Mouse (Mus musculus) hindbrain, embryonic 11.5 days (tissue): ENCODE measurements around the gene Tacc2. TPM values are rescaled to one million over a fixed set of nuclear protein-coding genes. Genes with fewer than 3 reads are reported as not detected.
A peak's percentile ranks its signal among the peaks of the same experiment; 100 is the strongest.

Experiments
- ATAC-seq: fragments of 200-750 bp; cut with Nextera tagmentation; 2 replicates; pipeline ENCODE4 v1.8.0; 2017; ENCODE audit warnings: mild to moderate bottlenecking, moderate TSS enrichment, moderate library complexity; ENCODE audit not compliant: low FRiP score
- DNase-seq: peaks from one replicate; pipeline ENCODE4 v3.0.0-alpha.2; 2015; ENCODE audit warnings: low spot score
- H3K27ac ChIP-seq: fragments of 300-500 bp; sonication (generic); 2 replicates; pipeline ENCODE4 v1.5.1; 2014; ENCODE audit warnings: mild to moderate bottlenecking, low read depth, low read length
- H3K27me3 ChIP-seq: fragments of 300-500 bp; sonication (generic); 2 replicates; pipeline ENCODE4 v1.6.1; 2014; ENCODE audit warnings: mild to moderate bottlenecking, low read length, moderate library complexity, mixed read lengths; ENCODE audit not compliant: control insufficient read depth, insufficient read depth
- H3K36me3 ChIP-seq: fragments of 300-500 bp; sonication (generic); 2 replicates; pipeline ENCODE4 v1.6.1; 2014; ENCODE audit warnings: mild to moderate bottlenecking, low read length, moderate library complexity, mixed read lengths; ENCODE audit not compliant: control insufficient read depth, insufficient read depth
- H3K4me1 ChIP-seq: fragments of 300-500 bp; sonication (generic); replicated peaks from 2 replicates; pipeline ENCODE4 v1.6.1; 2014; ENCODE audit warnings: low read length, mixed read lengths; ENCODE audit not compliant: control insufficient read depth, insufficient read depth
- H3K4me2 ChIP-seq: fragments of 300-500 bp; sonication (generic); replicated peaks from 2 replicates; pipeline ENCODE4 v1.6.1; 2014; ENCODE audit warnings: mild to moderate bottlenecking, low read depth, low read length
- H3K4me3 ChIP-seq: fragments of 300-500 bp; sonication (generic); 2 replicates; pipeline ENCODE4 v1.5.1; 2014; ENCODE audit warnings: low read depth, low read length
- H3K9ac ChIP-seq: fragments of 300-500 bp; sonication (generic); 2 replicates; pipeline ENCODE4 v1.6.1; 2014; ENCODE audit warnings: low read depth, low read length
- H3K9me3 ChIP-seq: fragments of 300-500 bp; sonication (generic); 2 replicates; pipeline ENCODE4 v1.6.1; 2016; ENCODE audit warnings: low read length; ENCODE audit not compliant: control insufficient read depth
- WGBS: fragments of 180-500 bp; shearing (Covaris S2); extraction: QIAGEN DNeasy Blood & Tissue Kit; methylation state at CpG from one replicate; pipeline ENCODE4 v1.1.7; 2014; 5-methylcytosine and 5-hydroxymethylcytosine counted together
- polyA plus RNA-seq: library from polyadenylated mRNA; unstranded; fragments of >200 nt; fragmentation: Nextera tagmentation; extraction: Ambion mirVana; gene quantifications from 2 replicates; pipeline ENCODE4 v1.2.1, GENCODE M21; 2014

The Tacc2 gene
- polyA plus RNA-seq, 1 experiment from 2014 or later: 46.8 TPM

- Histone ChIP-seq H3K27ac (peak overlapping the region; percentile 93), H3K9ac (peak overlapping the region; percentile 47), H3K9me3 (no peaks in the 10 kb centered on the region), H3K4me3 (no peak overlapping the region), H3K4me1 (peaks cover 14% of the 10 kb centered on the region), H3K4me2 (peak overlapping the region; percentile 23; the same call in 1 of the 2 replicates), H3K36me3 (no peaks in the 10 kb centered on the region), H3K27me3 (no peaks in the 10 kb centered on the region)
- ATAC-seq (peak; percentile 90), DNase-seq (peak; percentile 84)
- WGBS: 33% methylated on average over 17 of the region's 17 CpGs
These were observed 173.7 kb downstream of the Tacc2 start for GRCm38 (mm10) chr7:130750752-130751490.

GRCm38 (mm10) chr7:130751678-130752077 is 174.4 kb downstream of the Tacc2 start:
- Histone ChIP-seq H3K27ac (peak overlapping the region; percentile 93), H3K9me3 (no peaks in the 10 kb centered on the region), H3K9ac (no peak overlapping the region; the same call in 1 of the 2 replicates), H3K27me3 (no peaks in the 10 kb centered on the region), H3K4me3 (no peak overlapping the region), H3K4me2 (no peak overlapping the region), H3K4me1 (peaks cover 14% of the 10 kb centered on the region), H3K36me3 (no peaks in the 10 kb centered on the region)
- ATAC-seq (no peak), DNase-seq (peak; percentile 23)
- 25% methylated on average over 8 of the region's 9 CpGs for WGBS

GRCm38 (mm10) chr7:130754790-130755189 is 177.6 kb downstream of the Tacc2 start:
- H3K9me3 ChIP-seq: no peaks in the 10 kb centered on the region
- H3K4me3 ChIP-seq: no peak overlapping the region
- H3K36me3 ChIP-seq: 0 out of 2 replicates have a peak, but pooled peaks cover 1% of the 10 kb centered on the region
- no peak overlapping the region for H3K9ac ChIP-seq
- DNase-seq: peak; percentile 35
- H3K4me2 ChIP-seq: no peak overlapping the region
- 0 out of 2 replicates have a peak overlapping the region, but pooled peaks have one; percentile 4 for H3K27ac ChIP-seq
- no peaks in the 10 kb centered on the region for H3K27me3 ChIP-seq
- 94% methylated on average over 2 of the region's 2 CpGs for WGBS
- H3K4me1 ChIP-seq: peaks cover 8% of the 10 kb centered on the region; the same call in 1 of the 2 replicates
- no peak for ATAC-seq

GRCm38 (mm10) chr7:130756343-130756835 is 179.2 kb downstream of the Tacc2 start:
- no peaks in the 10 kb centered on the region for H3K27me3 ChIP-seq
- H3K27ac ChIP-seq: no peak overlapping the region
- ATAC-seq: no peak
- H3K9me3 ChIP-seq: no peaks in the 10 kb centered on the region
- no peak for DNase-seq
- H3K4me3 ChIP-seq: no peak overlapping the region
- no peak overlapping the region for H3K9ac ChIP-seq
- WGBS: 85% methylated on average over 7 of the region's 7 CpGs
- no peaks in the 10 kb centered on the region for H3K4me1 ChIP-seq
- H3K4me2 ChIP-seq: no peak overlapping the region
- H3K36me3 ChIP-seq: 0 out of 2 replicates have a peak, but pooled peaks cover 7% of the 10 kb centered on the region

GRCm38 (mm10) chr7:130757326-130757865 is 180.2 kb downstream of the Tacc2 start:
- ATAC-seq (no peak), DNase-seq (no peak)
- no peak overlapping the region for H3K4me2 ChIP-seq
- H3K27ac ChIP-seq: no peak overlapping the region
- no peaks in the 10 kb centered on the region for H3K4me1 ChIP-seq
- H3K36me3 ChIP-seq: 0 out of 2 replicates have a peak, but pooled peaks cover 7% of the 10 kb centered on the region
- H3K9me3 ChIP-seq: no peaks in the 10 kb centered on the region
- H3K27me3 ChIP-seq: no peaks in the 10 kb centered on the region
- no peak overlapping the region for H3K4me3 ChIP-seq
- WGBS: 87% methylated on average over 11 of the region's 11 CpGs
- H3K9ac ChIP-seq: no peak overlapping the region

- 0 out of 2 replicates have a peak overlapping the region, but pooled peaks have one; percentile 51 for H3K27ac ChIP-seq
- 37% methylated on average over 17 of the region's 17 CpGs for WGBS
- ATAC-seq (peak; percentile 62), DNase-seq (peak; percentile 88)
- H3K4me1 ChIP-seq: no peaks in the 10 kb centered on the region
- no peaks in the 10 kb centered on the region for H3K9me3 ChIP-seq
- no peak overlapping the region for H3K9ac ChIP-seq
- no peak overlapping the region; the same call in 1 of the 2 replicates for H3K4me2 ChIP-seq
- 0 out of 2 replicates have a peak, but pooled peaks cover 7% of the 10 kb centered on the region for H3K36me3 ChIP-seq
- H3K27me3 ChIP-seq: no peaks in the 10 kb centered on the region
- no peak overlapping the region for H3K4me3 ChIP-seq
These were observed 185.0 kb downstream of the Tacc2 start for GRCm38 (mm10) chr7:130762071-130762897.

GRCm38 (mm10) chr7:130764160-130764559 is 186.9 kb downstream of the Tacc2 start:
- Histone ChIP-seq H3K9ac (no peak overlapping the region), H3K4me1 (no peaks in the 10 kb centered on the region), H3K27ac (no peak overlapping the region), H3K36me3 (0 out of 2 replicates have a peak, but pooled peaks cover 7% of the 10 kb centered on the region), H3K9me3 (no peaks in the 10 kb centered on the region), H3K4me3 (no peak overlapping the region), H3K4me2 (no peak overlapping the region), H3K27me3 (no peaks in the 10 kb centered on the region)
- ATAC-seq (no peak), DNase-seq (no peak)
- WGBS: 97% methylated on average over 17 of the region's 17 CpGs

- 78% methylated on average over 30 of the region's 30 CpGs for WGBS
- H3K9ac ChIP-seq: no peak overlapping the region
- no peak for ATAC-seq
These were observed 189.4 kb downstream of the Tacc2 start for GRCm38 (mm10) chr7:130766411-130767170.

More at GRCm38 (mm10) chr7:130766411-130767170, 189.4 kb downstream of the Tacc2 start:
- no peak overlapping the region for H3K27ac ChIP-seq
- H3K4me1 ChIP-seq: no peaks in the 10 kb centered on the region
- no peak overlapping the region for H3K4me3 ChIP-seq
- no peaks in the 10 kb centered on the region for H3K27me3 ChIP-seq
- H3K36me3 ChIP-seq: no peaks in the 10 kb centered on the region
- H3K4me2 ChIP-seq: no peak overlapping the region
- DNase-seq: no peak
- no peaks in the 10 kb centered on the region for H3K9me3 ChIP-seq
